Mouse (Mus musculus) lung, adult 2 months (tissue): ENCODE results near the gene Tmem156.

Experiments used
- CTCF ChIP-seq: fragments of 200-500 bp; IDR thresholded peaks from 2 replicates; pipeline ENCODE4 v1.5.1; 2011; ENCODE audit warnings: mild to moderate bottlenecking, low read length, control low read depth; ENCODE audit not compliant: insufficient read depth
- POLR2A ChIP-seq: fragments of 200-500 bp; IDR thresholded peaks from 2 replicates; pipeline ENCODE4 v1.6.1; 2011; ENCODE audit warnings: low read depth, mild to moderate bottlenecking, control low read depth, low read length, borderline replicate concordance; ENCODE audit errors: extremely low read depth

- TF ChIP-seq POLR2A: no peak
- no peak for TF ChIP-seq CTCF
These were observed 8.1 kb upstream of the Tmem156 start for GRCm38 (mm10) chr5:65100002-65100401.
